Mouse (Mus musculus) kidney, embryonic 14.5 days (tissue): ENCODE measurements at regions not wholly inside any gene's neighbourhood (a gene's known extent, or its start where the extent isn't known, plus 50 kb on each side); places are given as distances from the start of the nearest gene placed in this dataset.
A peak's percentile ranks its signal among the peaks of the same experiment; 100 is the strongest.

Experiments
- ATAC-seq: fragments of 200-750 bp; cut with Nextera tagmentation; 2 replicates; pipeline ENCODE4 v1.8.0; 2017; ENCODE audit warnings: moderate number of reproducible peaks, mild to moderate bottlenecking, moderate TSS enrichment, moderate library complexity; ENCODE audit not compliant: low FRiP score, low TSS enrichment
- H3K27ac ChIP-seq: fragments of 300-500 bp; sonication (generic); 2 replicates; pipeline ENCODE4 v1.5.1; 2014; ENCODE audit warnings: low read depth, mild to moderate bottlenecking, low read length, moderate library complexity, mixed read lengths
- H3K27me3 ChIP-seq: fragments of 300-500 bp; sonication (generic); 2 replicates; pipeline ENCODE4 v1.6.1; 2014; ENCODE audit warnings: mild to moderate bottlenecking, low read length; ENCODE audit not compliant: control insufficient read depth, insufficient read depth
- H3K36me3 ChIP-seq: fragments of 300-500 bp; sonication (generic); 2 replicates; pipeline ENCODE4 v1.6.1; 2014; ENCODE audit warnings: low read length, mixed read lengths; ENCODE audit not compliant: control insufficient read depth, insufficient read depth
- H3K4me1 ChIP-seq: fragments of 300-500 bp; sonication (generic); 2 replicates; pipeline ENCODE4 v1.6.1; 2014; ENCODE audit warnings: low read length, mixed read lengths; ENCODE audit not compliant: control insufficient read depth, insufficient read depth
- H3K4me2 ChIP-seq: fragments of 300-500 bp; sonication (generic); replicated peaks from 2 replicates; pipeline ENCODE4 v1.6.1; 2014; ENCODE audit warnings: low read depth, mild to moderate bottlenecking, low read length
- H3K4me3 ChIP-seq: fragments of 300-500 bp; sonication (generic); 2 replicates; pipeline ENCODE4 v1.5.1; 2014; ENCODE audit warnings: mild to moderate bottlenecking, low read length
- H3K9ac ChIP-seq: fragments of 300-500 bp; sonication (generic); 2 replicates; pipeline ENCODE4 v1.6.1; 2014; ENCODE audit warnings: low read depth, mild to moderate bottlenecking, low read length, moderate library complexity
- H3K9me3 ChIP-seq: fragments of 300-500 bp; sonication (generic); 2 replicates; pipeline ENCODE4 v1.6.1; 2016; ENCODE audit warnings: low read length; ENCODE audit not compliant: control insufficient read depth
- WGBS: fragments of 180-500 bp; shearing (Covaris S2); extraction: QIAGEN DNeasy Blood & Tissue Kit; methylation state at CpG from one replicate; pipeline ENCODE4 v1.1.7; 2014; 5-methylcytosine and 5-hydroxymethylcytosine counted together

- H3K4me1 ChIP-seq: 0 out of 2 replicates have a peak, but pooled peaks cover 5% of the 10 kb centered on the region
- ATAC-seq: 0 out of 2 replicates have a peak, but pooled peaks have one; percentile 52
Measured at GRCm38 (mm10) chr15:62139192-62139591, 1216.4 kb upstream of the A1bg start.

GRCm38 (mm10) chr15:62138701-62139100 lies 1215.9 kb upstream of the A1bg start:
- Histone ChIP-seq H3K4me2 (no peak overlapping the region), H3K27me3 (no peaks in the 10 kb centered on the region), H3K9me3 (no peaks in the 10 kb centered on the region), H3K27ac (no peak overlapping the region), H3K9ac (no peak overlapping the region), H3K4me3 (no peak overlapping the region), H3K4me1 (0 out of 2 replicates have a peak, but pooled peaks cover 5% of the 10 kb centered on the region), H3K36me3 (no peaks in the 10 kb centered on the region)
- 86% methylated on average over 6 of the region's 6 CpGs for WGBS
- no peak for ATAC-seq

More at GRCm38 (mm10) chr15:62139192-62139591, 1216.4 kb upstream of the A1bg start:
- Histone ChIP-seq H3K9ac (no peak overlapping the region), H3K27me3 (no peaks in the 10 kb centered on the region), H3K27ac (no peak overlapping the region), H3K36me3 (no peaks in the 10 kb centered on the region), H3K9me3 (no peaks in the 10 kb centered on the region), H3K4me3 (no peak overlapping the region), H3K4me2 (no peak overlapping the region)
- WGBS: 26% methylated on average over 5 of the region's 5 CpGs

- Histone ChIP-seq H3K27me3 (no peaks in the 10 kb centered on the region), H3K4me2 (no peak overlapping the region), H3K4me3 (no peak overlapping the region), H3K9me3 (no peaks in the 10 kb centered on the region), H3K27ac (no peak overlapping the region), H3K9ac (no peak overlapping the region), H3K36me3 (no peaks in the 10 kb centered on the region), H3K4me1 (0 out of 2 replicates have a peak, but pooled peaks cover 5% of the 10 kb centered on the region)
- ATAC-seq: peak; percentile 43; the same call in 1 of the 2 replicates
- 55% methylated on average over 14 of the region's 14 CpGs for WGBS
Measured at GRCm38 (mm10) chr15:62136932-62137594, 1214.3 kb upstream of the A1bg start.

- H3K27me3 ChIP-seq: no peaks in the 10 kb centered on the region
- no peak for ATAC-seq
- 0 out of 2 replicates have a peak, but pooled peaks cover 8% of the 10 kb centered on the region for H3K4me1 ChIP-seq
- no peaks in the 10 kb centered on the region for H3K36me3 ChIP-seq
- no peak overlapping the region for H3K9ac ChIP-seq
- no peaks in the 10 kb centered on the region for H3K9me3 ChIP-seq
- H3K4me3 ChIP-seq: no peak overlapping the region
- no peak overlapping the region for H3K27ac ChIP-seq
- H3K4me2 ChIP-seq: no peak overlapping the region
- WGBS: 84% methylated on average over 8 of the region's 8 CpGs
Measured at GRCm38 (mm10) chr15:62134835-62135234, 1212.0 kb upstream of the A1bg start.

- no peak overlapping the region for H3K27ac ChIP-seq
- no peak overlapping the region for H3K4me3 ChIP-seq
- H3K36me3 ChIP-seq: no peaks in the 10 kb centered on the region
- no peaks in the 10 kb centered on the region for H3K27me3 ChIP-seq
- H3K4me1 ChIP-seq: peaks cover 11% of the 10 kb centered on the region; the same call in 1 of the 2 replicates
- no peak for ATAC-seq
- no peaks in the 10 kb centered on the region for H3K9me3 ChIP-seq
- 91% methylated on average over 4 of the region's 4 CpGs for WGBS
- no peak overlapping the region for H3K9ac ChIP-seq
- no peak overlapping the region for H3K4me2 ChIP-seq
Measured at GRCm38 (mm10) chr15:62134308-62134707, 1211.5 kb upstream of the A1bg start.

- H3K4me1 ChIP-seq: peaks cover 12% of the 10 kb centered on the region; the same call in 1 of the 2 replicates
- H3K9ac ChIP-seq: no peak overlapping the region
- H3K27ac ChIP-seq: peak overlapping the region; percentile 18; the same call in 1 of the 2 replicates
- no peaks in the 10 kb centered on the region for H3K36me3 ChIP-seq
- 52% methylated on average over 2 of the region's 2 CpGs for WGBS
- no peaks in the 10 kb centered on the region for H3K27me3 ChIP-seq
- no peak; the same call in 1 of the 2 replicates for ATAC-seq
- H3K4me2 ChIP-seq: no peak overlapping the region
- no peaks in the 10 kb centered on the region for H3K9me3 ChIP-seq
- H3K4me3 ChIP-seq: no peak overlapping the region
Measured at GRCm38 (mm10) chr15:62132895-62133294, 1210.1 kb upstream of the A1bg start.

- Histone ChIP-seq H3K27ac (no peak overlapping the region), H3K9ac (no peak overlapping the region), H3K4me2 (no peak overlapping the region), H3K4me3 (no peak overlapping the region), H3K9me3 (no peaks in the 10 kb centered on the region), H3K36me3 (no peaks in the 10 kb centered on the region), H3K27me3 (no peaks in the 10 kb centered on the region), H3K4me1 (peaks cover 16% of the 10 kb centered on the region; the same call in 1 of the 2 replicates)
- no peak for ATAC-seq
- 56% methylated on average over 3 of the region's 3 CpGs for WGBS
Measured at GRCm38 (mm10) chr15:62131686-62132085, 1208.9 kb upstream of the A1bg start.

GRCm38 (mm10) chr15:62130530-62130929 lies 1207.7 kb upstream of the A1bg start:
- H3K4me2 ChIP-seq: no peak overlapping the region
- no peaks in the 10 kb centered on the region for H3K9me3 ChIP-seq
- peaks cover 16% of the 10 kb centered on the region; the same call in 1 of the 2 replicates for H3K4me1 ChIP-seq
- no peak overlapping the region for H3K27ac ChIP-seq
- no peaks in the 10 kb centered on the region for H3K36me3 ChIP-seq
- no peak overlapping the region for H3K9ac ChIP-seq
- no peaks in the 10 kb centered on the region for H3K27me3 ChIP-seq
- ATAC-seq: no peak
- 84% methylated on average over 4 of the region's 4 CpGs for WGBS
- H3K4me3 ChIP-seq: no peak overlapping the region

- ATAC-seq: 0 out of 2 replicates have a peak, but pooled peaks have one; percentile 40
- 41% methylated on average over 11 of the region's 11 CpGs for WGBS
- Histone ChIP-seq H3K4me3 (no peak overlapping the region), H3K4me1 (peaks cover 16% of the 10 kb centered on the region), H3K9ac (no peak overlapping the region), H3K4me2 (no peak overlapping the region), H3K9me3 (no peaks in the 10 kb centered on the region), H3K36me3 (no peaks in the 10 kb centered on the region), H3K27me3 (no peaks in the 10 kb centered on the region), H3K27ac (no peak overlapping the region; the same call in 1 of the 2 replicates)
Measured at GRCm38 (mm10) chr15:62128546-62129212, 1205.9 kb upstream of the A1bg start.
